Mouse (Mus musculus) kidney, adult 2 months (tissue): ENCODE results near the gene Bcap31.

Experiments used
- CTCF ChIP-seq: fragments of 200-500 bp; conservative IDR thresholded peaks from 2 replicates; pipeline ENCODE4 v1.5.1; 2011; ENCODE audit warnings: low read depth, mild to moderate bottlenecking, control low read depth, low read length, moderate library complexity, mixed read lengths; ENCODE audit not compliant: insufficient read depth, insufficient read length
- POLR2A ChIP-seq: fragments of 200-500 bp; IDR thresholded peaks from one replicate; pipeline ENCODE4 v1.6.1; 2011; ENCODE audit warnings: low read depth, low read length, control low read depth

DNA sequence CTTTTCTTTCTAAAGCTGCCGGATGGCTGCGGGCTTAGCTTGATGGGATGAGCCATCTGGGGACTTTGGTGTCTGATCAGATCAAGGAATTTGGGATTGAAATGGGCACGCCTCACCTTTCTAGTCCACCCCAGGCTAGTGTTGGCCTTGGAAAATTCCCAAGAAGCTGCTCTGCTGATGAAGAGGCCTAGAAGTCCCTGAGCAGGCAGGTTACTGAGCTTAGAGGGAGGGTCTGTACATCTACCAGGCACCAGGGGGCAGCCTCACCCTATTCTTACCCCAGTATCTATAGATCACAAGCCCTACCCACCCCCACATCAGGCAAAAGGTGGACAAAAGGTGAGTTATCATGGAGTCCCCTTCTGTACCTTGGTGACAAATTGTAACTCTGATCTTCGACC, 43.9 kb downstream of the Bcap31 start:
- TF ChIP-seq POLR2A (no peak), CTCF (no peak)
